Mouse (Mus musculus): ENCODE results near the gene Crebbp. TPM values are rescaled to one million over a fixed set of nuclear protein-coding genes. Genes with fewer than 3 reads are reported as not detected.

The Crebbp gene
- polyA plus RNA-seq, 1 experiment from 2014 or later: 14.5 TPM

DNA sequence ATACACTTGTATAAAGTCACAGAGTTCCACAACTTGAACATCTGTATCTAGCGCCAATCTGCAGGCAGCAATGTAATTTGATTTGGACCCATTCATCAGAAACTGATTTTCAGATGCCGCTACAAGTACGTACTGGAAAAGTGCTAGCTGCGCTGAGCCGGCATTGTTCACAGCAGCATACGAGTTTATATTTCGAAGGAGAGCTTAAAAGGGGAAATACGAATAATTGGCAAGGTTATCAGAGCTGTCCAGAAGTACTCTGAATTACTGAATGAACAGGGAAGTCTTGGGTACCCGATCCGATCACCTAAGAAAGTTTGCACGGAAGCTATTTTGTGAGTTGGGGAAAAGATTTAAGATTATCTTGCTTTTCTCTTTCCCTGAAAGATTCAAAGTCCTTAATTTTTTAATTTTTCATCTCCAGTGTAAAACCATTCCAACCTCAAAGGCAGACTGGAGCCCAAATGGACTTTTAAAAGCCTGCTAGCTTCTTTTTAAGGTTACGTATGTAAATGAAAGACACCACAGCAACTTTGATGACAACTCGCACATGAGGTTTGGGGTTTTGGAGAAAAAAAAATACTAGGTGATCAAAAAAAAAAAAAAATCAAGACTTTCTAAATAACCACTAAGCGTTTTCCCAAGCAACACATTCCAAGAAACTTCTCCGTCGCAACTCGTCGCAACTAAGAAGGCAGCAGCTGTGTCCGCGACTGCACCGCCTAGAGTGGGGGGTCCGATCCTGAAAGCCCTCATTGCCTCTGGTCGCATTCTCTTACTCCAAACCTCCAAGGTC is 1.4 kb downstream of the Crebbp start:
- POLR2A ChIA-PET: interaction anchor here (0.6 to 1.7 kb wide), 5 partner anchors 59 to 1879 kb away, joined by 3 to 7 read pairs (median 4); partner anchors contain the start of gene Trap1

GRCm38 (mm10) chr16:4210290-4210689 is 3.5 kb downstream of the Crebbp start:
- in situ Hi-C loops (cut with MboI; ENCODE audit: low pct_unique_long_range_greater_than_20kb): loop anchor here (10.0 kb wide), 1 partner anchor 145 kb away; no protein-coding TSS in a partner anchor
- CTCF ChIA-PET: interaction anchor here (1.2 kb wide), 1 partner anchor 11 kb away, joined by 3 read pairs; no protein-coding TSS in a partner anchor

More for the DNA sequence above, 1.4 kb downstream of the Crebbp start:
- no peak for TF ChIP-seq CTCF (IDR thresholded peaks at IDR 0.05)
- in situ Hi-C loops (cut with MboI; ENCODE audit: low pct_unique_long_range_greater_than_20kb): loop anchor here (10.0 kb wide), 1 partner anchor 148 kb away; no protein-coding TSS in a partner anchor
- ATAC-seq (no peak), DNase-seq (ENCODE audit: low read depth, low spot score) (no peak)
- H3K27me3 ChIP-seq: peaks cover 9% of the 10 kb centered on the region
- CTCF ChIA-PET: interaction anchor here (1.6 kb wide), 1 partner anchor 136 kb away, joined by 3 read pairs; no protein-coding TSS in a partner anchor

DNA sequence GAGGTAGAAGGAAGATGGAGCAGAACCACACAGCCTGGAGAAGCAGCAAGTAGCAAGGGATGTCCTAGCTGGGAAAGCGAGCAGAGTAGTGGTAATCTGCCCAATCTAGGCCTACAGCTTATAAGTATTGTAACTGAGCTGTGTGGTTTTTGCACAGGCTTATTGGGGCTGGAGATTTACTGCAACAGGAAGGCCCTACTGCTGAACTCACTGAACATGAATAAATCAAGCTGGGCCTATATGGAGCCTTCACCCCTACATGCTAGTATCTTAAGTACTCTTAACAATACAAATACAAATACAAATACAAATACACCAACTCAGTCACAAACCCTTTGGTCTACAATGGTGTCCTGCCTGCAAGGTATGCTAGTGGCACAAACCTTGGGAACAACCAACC is 10.2 kb downstream of the Crebbp start:
- POLR2A ChIA-PET: no interaction called here
- in situ Hi-C loops (cut with MboI; ENCODE audit: low pct_unique_long_range_greater_than_20kb): no loop called here
- TF ChIP-seq CTCF (IDR thresholded peaks at IDR 0.05): no peak
- no peak for ATAC-seq
- DNase-seq (ENCODE audit: low read depth, low spot score): no peak
- no peaks in the 10 kb centered on the region for H3K27me3 ChIP-seq
- CTCF ChIA-PET: no interaction called here

More at GRCm38 (mm10) chr16:4210290-4210689, 3.5 kb downstream of the Crebbp start:
- DNase-seq (ENCODE audit: low read depth, low spot score) (no peak), ATAC-seq (no peak)
- POLR2A ChIA-PET: no interaction called here
- H3K27me3 ChIP-seq: peaks cover 1% of the 10 kb centered on the region
- no peak for TF ChIP-seq CTCF (IDR thresholded peaks at IDR 0.05)

- H3K27me3 ChIP-seq: no peaks in the 10 kb centered on the region
- no peak for TF ChIP-seq CTCF (IDR thresholded peaks at IDR 0.05)
- ChIA-PET CTCF (interaction anchor here (1.2 to 1.4 kb wide), 2 partner anchors 9 to 11 kb away, joined by 3 read pairs; no protein-coding TSS in a partner anchor), POLR2A (no interaction called here)
- no peak for ATAC-seq
- in situ Hi-C loops (cut with MboI; ENCODE audit: low pct_unique_long_range_greater_than_20kb): no loop called here
- no peak for DNase-seq (ENCODE audit: low read depth, low spot score)
Measured at GRCm38 (mm10) chr16:4199995-4200394, 13.8 kb downstream of the Crebbp start.

DNA sequence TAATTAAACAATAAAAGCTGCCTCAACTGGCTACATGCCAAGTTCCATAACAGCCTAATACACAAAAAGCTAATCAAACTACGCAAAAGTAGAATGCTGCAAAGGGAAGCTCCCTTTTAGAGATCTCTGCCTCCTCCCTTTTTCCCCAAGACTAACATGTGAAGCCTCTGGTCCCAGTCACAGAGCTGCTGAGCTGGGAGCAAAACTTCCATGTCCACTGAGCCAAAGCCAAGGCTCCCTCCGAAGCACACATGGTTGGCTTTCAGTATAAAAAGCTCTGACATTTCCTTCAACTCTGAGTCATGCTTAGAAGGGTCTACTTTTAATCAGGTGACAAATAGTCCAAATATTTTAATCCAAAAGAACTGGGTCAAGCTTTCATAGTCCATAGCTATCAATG is 14.2 kb downstream of the Crebbp start:
- CTCF ChIA-PET: interaction anchor here (1.2 to 1.4 kb wide), 2 partner anchors 9 to 10 kb away, joined by 3 read pairs; no protein-coding TSS in a partner anchor

DNA sequence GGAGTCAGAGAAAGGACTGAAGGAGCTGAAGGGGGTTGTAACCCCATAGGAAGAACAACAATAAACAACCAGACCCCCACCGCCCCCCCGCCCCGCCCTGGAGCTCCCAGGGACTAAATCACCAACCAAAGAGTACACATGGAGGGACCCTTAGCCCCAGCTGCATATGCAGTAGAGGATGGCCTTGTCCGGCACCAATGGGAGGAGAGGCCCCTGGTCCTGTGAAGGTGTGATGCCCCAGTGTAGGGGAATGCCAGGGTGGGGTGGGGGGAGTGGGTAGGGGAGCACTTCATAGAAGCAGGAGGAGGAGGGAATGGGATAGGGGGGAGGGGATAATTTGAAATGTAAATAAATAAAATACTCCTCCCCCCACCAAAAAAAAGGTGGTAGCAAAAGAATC is 15.8 kb downstream of the Crebbp start:
- TF ChIP-seq CTCF (IDR thresholded peaks at IDR 0.05): no peak
- POLR2A ChIA-PET: no interaction called here
- ATAC-seq: no peak
- CTCF ChIA-PET: no interaction called here
- DNase-seq (ENCODE audit: low read depth, low spot score): no peak
- in situ Hi-C loops (cut with MboI; ENCODE audit: low pct_unique_long_range_greater_than_20kb): no loop called here
- no peaks in the 10 kb centered on the region for H3K27me3 ChIP-seq

More for the DNA sequence above, 14.2 kb downstream of the Crebbp start:
- no peak for TF ChIP-seq CTCF (IDR thresholded peaks at IDR 0.05)
- no peaks in the 10 kb centered on the region for H3K27me3 ChIP-seq
- DNase-seq (ENCODE audit: low read depth, low spot score): no peak
- POLR2A ChIA-PET: no interaction called here
- ATAC-seq: no peak
- in situ Hi-C loops (cut with MboI; ENCODE audit: low pct_unique_long_range_greater_than_20kb): no loop called here

DNA sequence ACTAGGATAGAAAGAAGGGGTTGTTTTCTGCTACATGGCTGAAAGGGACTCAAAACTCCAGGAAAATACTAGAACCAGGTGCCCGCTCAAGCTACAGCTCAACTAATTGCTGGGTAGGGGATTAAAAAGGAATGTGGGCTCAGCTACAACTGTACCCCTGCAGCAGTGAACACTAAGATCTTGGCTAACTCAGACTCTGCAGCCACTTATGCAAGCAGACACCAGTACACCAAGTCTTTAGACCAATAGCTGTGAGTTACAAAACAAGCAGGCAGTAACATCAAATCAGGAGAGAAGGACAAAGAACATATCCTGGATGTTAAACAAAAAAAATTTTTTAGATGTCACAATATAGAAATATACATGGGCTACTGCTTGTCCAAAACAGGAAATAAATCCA is 23.6 kb downstream of the Crebbp start:
- DNase-seq (ENCODE audit: low read depth, low spot score): no peak
- POLR2A ChIA-PET: no interaction called here
- CTCF ChIA-PET: interaction anchor here (1.4 kb wide), 1 partner anchor 9 kb away, joined by 3 read pairs; no protein-coding TSS in a partner anchor
- TF ChIP-seq CTCF (IDR thresholded peaks at IDR 0.05): no peak
- no peak for ATAC-seq
- in situ Hi-C loops (cut with MboI; ENCODE audit: low pct_unique_long_range_greater_than_20kb): no loop called here
- H3K27me3 ChIP-seq: no peaks in the 10 kb centered on the region

DNA sequence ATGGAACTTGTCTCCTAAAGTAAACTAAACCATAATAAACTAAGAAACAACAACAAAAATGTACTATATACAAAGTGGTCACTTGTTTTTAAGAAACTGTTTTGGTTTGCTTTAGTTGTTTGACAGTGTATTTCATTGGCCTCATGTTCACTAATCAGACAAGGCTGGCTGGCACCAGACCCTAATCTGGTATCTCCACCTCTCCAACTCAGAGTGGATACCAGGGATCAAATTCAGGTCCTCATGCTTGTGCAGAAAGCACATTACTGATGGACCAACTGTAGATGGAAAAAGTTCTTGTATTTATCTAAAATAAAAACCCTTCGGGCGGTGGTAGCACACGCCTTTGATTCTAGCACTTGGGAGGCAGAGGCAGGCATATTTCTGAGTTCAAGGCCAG is 38.7 kb downstream of the Crebbp start:
- ATAC-seq: no peak
- DNase-seq (ENCODE audit: low read depth, low spot score): no peak
- H3K27me3 ChIP-seq: no peaks in the 10 kb centered on the region
- ChIA-PET POLR2A (no interaction called here), CTCF (no interaction called here)
- in situ Hi-C loops (cut with MboI; ENCODE audit: low pct_unique_long_range_greater_than_20kb): no loop called here
- no peak for TF ChIP-seq CTCF (IDR thresholded peaks at IDR 0.05)

DNA sequence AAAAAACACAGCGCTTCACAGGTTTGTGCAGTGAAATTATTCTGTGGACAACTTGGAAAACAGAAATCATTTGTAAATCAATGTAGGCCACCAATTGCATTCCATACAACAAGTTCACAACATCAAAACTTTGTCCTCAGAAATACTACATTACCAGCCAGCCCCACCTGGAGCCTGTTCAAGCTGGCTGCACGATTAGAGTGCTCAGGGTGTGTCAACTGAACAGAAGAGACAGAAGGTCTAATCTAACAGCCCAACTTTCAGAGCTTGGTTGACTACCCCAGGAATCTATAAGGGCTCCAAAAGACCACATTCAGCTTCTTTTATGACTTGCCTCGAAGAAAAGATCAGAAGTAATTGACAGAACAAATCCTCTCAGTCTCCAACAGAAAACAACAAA is 44.3 kb downstream of the Crebbp start:
- CTCF ChIA-PET: no interaction called here
- POLR2A ChIA-PET: no interaction called here
- H3K27me3 ChIP-seq: no peaks in the 10 kb centered on the region
- DNase-seq (ENCODE audit: low read depth, low spot score): no peak
- in situ Hi-C loops (cut with MboI; ENCODE audit: low pct_unique_long_range_greater_than_20kb): no loop called here
- ATAC-seq: no peak
- no peak for TF ChIP-seq CTCF (IDR thresholded peaks at IDR 0.05)

DNA sequence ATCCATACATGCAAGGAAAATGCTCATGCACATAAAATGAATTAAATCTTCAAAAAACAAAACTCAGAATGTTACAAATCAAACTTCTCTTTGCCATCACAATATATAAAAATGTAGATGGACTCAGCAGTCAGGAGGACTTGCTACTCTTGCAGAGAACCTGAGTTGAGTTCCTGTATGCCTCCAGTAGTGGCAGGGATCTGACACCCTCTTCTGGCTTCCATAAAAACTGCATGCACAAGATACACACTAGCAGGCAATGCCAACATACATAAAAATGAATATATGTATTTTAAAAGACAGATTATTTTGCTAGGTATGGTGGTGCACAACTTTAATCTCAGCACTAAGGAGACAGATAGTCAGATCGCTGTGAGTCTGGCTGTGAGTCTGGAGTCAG is 45.3 kb downstream of the Crebbp start:
- POLR2A ChIA-PET: no interaction called here
- in situ Hi-C loops (cut with MboI; ENCODE audit: low pct_unique_long_range_greater_than_20kb): no loop called here
- CTCF ChIA-PET: no interaction called here
- peak; percentile 12 for TF ChIP-seq CTCF (IDR thresholded peaks at IDR 0.05)
- DNase-seq (ENCODE audit: low read depth, low spot score) (no peak), ATAC-seq (no peak)
- no peaks in the 10 kb centered on the region for H3K27me3 ChIP-seq

DNA sequence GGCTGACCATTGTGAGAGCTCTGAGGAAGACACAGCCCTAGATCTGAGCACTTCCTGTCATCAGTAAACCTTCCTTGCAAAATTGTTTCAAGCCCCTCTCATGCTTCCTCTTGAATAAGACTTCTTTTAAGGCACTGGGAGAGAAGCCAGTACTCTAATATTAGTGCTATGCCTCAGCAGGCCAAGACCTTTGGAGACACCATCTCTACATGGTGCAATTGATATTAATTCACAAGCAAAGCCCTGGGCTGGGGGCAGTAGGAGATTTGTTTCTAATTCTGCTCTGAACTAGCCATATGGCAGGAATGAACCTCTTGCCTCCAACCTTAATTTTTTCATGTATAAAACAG is 52.9 kb downstream of the Crebbp start:
- ChIA-PET POLR2A (no interaction called here), CTCF (interaction anchor here (1.3 kb wide), 1 partner anchor 18 kb away, joined by 3 read pairs; no protein-coding TSS in a partner anchor)
- ATAC-seq (no peak), DNase-seq (ENCODE audit: low read depth, low spot score) (no peak)
- in situ Hi-C loops (cut with MboI; ENCODE audit: low pct_unique_long_range_greater_than_20kb): no loop called here
- no peak for TF ChIP-seq CTCF (IDR thresholded peaks at IDR 0.05)
- H3K27me3 ChIP-seq: no peaks in the 10 kb centered on the region
